Mouse (Mus musculus): ENCODE results near the gene Pgrmc2.

Pgrmc2 gene

GRCm38 (mm10) chr3:41082885-41083789, at the start of gene Pgrmc2:
TSS of gene Pgrmc2 (minus strand) at chr3:41083046.
- peak; percentile 99 for DNase-seq (ENCODE audit: low read depth, low spot score)

- no peak for DNase-seq (ENCODE audit: low read depth, low spot score)
Observed at GRCm38 (mm10) chr3:41124000-41124294, 41.1 kb upstream of the Pgrmc2 start.

GRCm38 (mm10) chr3:41123190-41123999, 40.5 kb upstream of the Pgrmc2 start:
- peak; percentile 12 for DNase-seq (ENCODE audit: low read depth, low spot score)

- no peak for DNase-seq (ENCODE audit: low read depth, low spot score)
Observed at GRCm38 (mm10) chr3:41118173-41118572, 35.3 kb upstream of the Pgrmc2 start.

GRCm38 (mm10) chr3:41117447-41117846, 34.6 kb upstream of the Pgrmc2 start:
- DNase-seq (ENCODE audit: low read depth, low spot score) = no peak

GRCm38 (mm10) chr3:41113186-41113585, 30.3 kb upstream of the Pgrmc2 start:
- DNase-seq (ENCODE audit: low read depth, low spot score) = no peak

- DNase-seq (ENCODE audit: low read depth, low spot score) = peak; percentile 35
Observed at GRCm38 (mm10) chr3:41108306-41108785, 25.5 kb upstream of the Pgrmc2 start.

GRCm38 (mm10) chr3:41107600-41108305, 24.9 kb upstream of the Pgrmc2 start:
- DNase-seq (ENCODE audit: low read depth, low spot score) = peak; percentile 24

GRCm38 (mm10) chr3:41101905-41102304, 19.1 kb upstream of the Pgrmc2 start:
- DNase-seq (ENCODE audit: low read depth, low spot score) = no peak

GRCm38 (mm10) chr3:41100157-41100556, 17.3 kb upstream of the Pgrmc2 start:
- no peak for DNase-seq (ENCODE audit: low read depth, low spot score)

GRCm38 (mm10) chr3:41099672-41100071, 16.8 kb upstream of the Pgrmc2 start:
- DNase-seq (ENCODE audit: low read depth, low spot score) = no peak

GRCm38 (mm10) chr3:41093210-41093609, 10.4 kb upstream of the Pgrmc2 start:
- DNase-seq (ENCODE audit: low read depth, low spot score) = no peak

- DNase-seq (ENCODE audit: low read depth, low spot score) = no peak
Observed at GRCm38 (mm10) chr3:41092311-41092710, 9.5 kb upstream of the Pgrmc2 start.

GRCm38 (mm10) chr3:41090839-41091238, 8.0 kb upstream of the Pgrmc2 start:
- DNase-seq (ENCODE audit: low read depth, low spot score) = no peak

GRCm38 (mm10) chr3:41087071-41087470, 4.2 kb upstream of the Pgrmc2 start:
- no peak for DNase-seq (ENCODE audit: low read depth, low spot score)

- DNase-seq (ENCODE audit: low read depth, low spot score) = no peak
Observed at GRCm38 (mm10) chr3:41084421-41084820, 1.6 kb upstream of the Pgrmc2 start.

- DNase-seq (ENCODE audit: low read depth, low spot score) = no peak
Observed at GRCm38 (mm10) chr3:41083790-41084112, 905 bp upstream of the Pgrmc2 start.

- DNase-seq (ENCODE audit: low read depth, low spot score) = peak; percentile 40
Observed at GRCm38 (mm10) chr3:41082520-41082884, 344 bp downstream of the Pgrmc2 start.

- peak; percentile 23 for DNase-seq (ENCODE audit: low read depth, low spot score)
Observed at GRCm38 (mm10) chr3:41081474-41082301, 1.2 kb downstream of the Pgrmc2 start.

- no peak for DNase-seq (ENCODE audit: low read depth, low spot score)
Observed at GRCm38 (mm10) chr3:41080724-41081123, 2.1 kb downstream of the Pgrmc2 start.

GRCm38 (mm10) chr3:41078673-41079072, 4.2 kb downstream of the Pgrmc2 start:
- no peak for DNase-seq (ENCODE audit: low read depth, low spot score)
